Mouse (Mus musculus) neural tube, embryonic 15.5 days (tissue): ENCODE data around the gene Them7. TPM values are rescaled to one million over a fixed set of nuclear protein-coding genes. Genes with fewer than 3 reads are reported as not detected.

ENCODE experiments used
- ATAC-seq: fragments of 200-750 bp; cut with Nextera tagmentation; 2 replicates; pipeline ENCODE4 v1.8.0; 2017; ENCODE audit warnings: mild to moderate bottlenecking, moderate TSS enrichment, moderate library complexity; ENCODE audit not compliant: low FRiP score
- H3K27ac ChIP-seq: fragments of 300-500 bp; sonication (generic); replicated peaks from 2 replicates; pipeline ENCODE4 v1.5.1; 2015; ENCODE audit warnings: mild to moderate bottlenecking, inconsistent platforms
- H3K27me3 ChIP-seq: fragments of 300-500 bp; sonication (generic); replicated peaks from 2 replicates; pipeline ENCODE4 v1.6.1; 2015; ENCODE audit warnings: inconsistent platforms
- H3K36me3 ChIP-seq: fragments of 300-500 bp; sonication (generic); 2 replicates; pipeline ENCODE4 v1.6.1; 2015; ENCODE audit warnings: inconsistent platforms
- H3K4me1 ChIP-seq: fragments of 300-500 bp; sonication (generic); 2 replicates; pipeline ENCODE4 v1.6.1; 2015; ENCODE audit warnings: inconsistent platforms
- H3K4me2 ChIP-seq: fragments of 300-500 bp; sonication (generic); 2 replicates; pipeline ENCODE4 v1.6.1; 2015; ENCODE audit warnings: inconsistent platforms, mild to moderate bottlenecking, moderate library complexity
- H3K4me3 ChIP-seq: fragments of 300-500 bp; sonication (generic); replicated peaks from 2 replicates; pipeline ENCODE4 v1.5.1; 2015; ENCODE audit warnings: mild to moderate bottlenecking, inconsistent platforms
- H3K9ac ChIP-seq: fragments of 300-500 bp; sonication (generic); replicated peaks from 2 replicates; pipeline ENCODE4 v1.6.1; 2015; ENCODE audit warnings: mild to moderate bottlenecking, inconsistent platforms
- H3K9me3 ChIP-seq: fragments of 300-500 bp; sonication (generic); replicated peaks from 2 replicates; pipeline ENCODE4 v1.6.1; 2016; ENCODE audit warnings: inconsistent platforms
- WGBS: fragments of 180-500 bp; shearing (Covaris S2); methylation state at CpG from one replicate; pipeline ENCODE4 v1.1.7; 2015; ENCODE audit warnings: mixed read lengths; 5-methylcytosine and 5-hydroxymethylcytosine counted together
- polyA plus RNA-seq: library from polyadenylated mRNA; unstranded; fragments of >200 nt; fragmentation: Nextera tagmentation; extraction: Ambion mirVana; gene quantifications from 2 replicates; pipeline ENCODE4 v1.2.1, GENCODE M21; 2015

Gene Them7
- polyA plus RNA-seq, 1 experiment from 2014 or later, result 0.14 TPM

DNA sequence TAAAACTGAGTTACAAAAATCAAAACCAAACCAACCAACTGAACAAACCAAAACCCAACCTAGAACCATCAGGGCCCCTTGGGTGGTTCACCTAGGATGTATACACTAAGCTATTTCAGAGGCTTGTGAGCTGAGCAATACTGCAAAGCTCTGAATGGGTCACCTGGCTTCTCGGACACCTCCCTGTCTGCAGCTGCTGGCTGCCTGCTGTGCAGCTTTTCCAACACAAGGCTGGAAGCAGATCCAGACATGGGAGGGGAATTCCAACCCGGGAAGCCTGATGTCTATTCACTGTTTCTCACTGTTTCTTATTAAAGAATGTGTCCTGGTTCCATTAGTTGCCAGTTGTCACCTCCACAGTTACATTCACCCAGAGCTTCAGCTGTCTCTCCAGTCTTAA, 39.1 kb downstream of the Them7 start:
- Histone ChIP-seq H3K4me2 (no peak overlapping the region), H3K4me1 (no peaks in the 10 kb centered on the region), H3K36me3 (no peaks in the 10 kb centered on the region), H3K27ac (no peak overlapping the region), H3K9ac (no peak overlapping the region), H3K27me3 (peaks cover 8% of the 10 kb centered on the region; the same call in 1 of the 2 replicates), H3K9me3 (no peaks in the 10 kb centered on the region), H3K4me3 (no peak overlapping the region)
- ATAC-seq, result no peak
- WGBS, result 41% methylated on average over 2 of the region's 2 CpGs

DNA sequence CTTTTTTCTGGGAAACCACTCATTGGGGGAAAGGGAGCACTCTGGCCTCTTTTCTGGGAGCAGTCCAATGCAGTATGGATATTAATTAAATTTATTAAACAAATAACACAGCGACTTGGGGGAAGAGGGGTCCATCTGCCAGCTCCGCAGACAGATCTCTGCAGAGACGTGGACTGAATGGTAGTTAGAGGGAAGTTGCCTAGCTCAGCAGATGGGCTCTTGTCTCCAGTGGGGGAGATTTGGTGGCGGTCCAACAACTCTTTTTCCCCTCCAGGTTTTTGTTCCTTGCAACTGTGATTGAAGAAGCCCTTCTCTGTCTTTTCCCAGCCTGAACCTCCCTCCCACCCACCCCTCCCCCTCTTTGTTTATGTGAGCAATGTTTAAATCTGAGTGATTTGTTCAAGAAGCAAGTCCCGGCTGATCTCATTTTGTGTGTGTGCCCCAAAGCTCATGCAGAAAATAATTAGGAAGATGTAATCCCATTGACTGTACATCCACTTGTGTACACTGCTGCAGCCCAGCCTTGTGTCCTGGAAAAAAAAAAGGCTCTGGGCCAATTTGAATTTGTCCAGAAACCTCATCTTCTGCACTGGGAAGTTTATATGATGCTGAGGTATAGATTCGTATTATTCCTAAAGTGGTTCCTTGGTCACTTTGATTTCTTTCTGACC, 58.4 kb downstream of the Them7 start:
- Histone ChIP-seq H3K4me3 (no peak overlapping the region), H3K9me3 (no peaks in the 10 kb centered on the region), H3K4me2 (peak overlapping the region; percentile 20), H3K9ac (no peak overlapping the region), H3K36me3 (no peaks in the 10 kb centered on the region), H3K27me3 (no peaks in the 10 kb centered on the region), H3K4me1 (peaks cover 9% of the 10 kb centered on the region; the same call in 1 of the 2 replicates), H3K27ac (0 out of 2 replicates have a peak overlapping the region, but pooled peaks have one; percentile 45)
- peak; percentile 88 for ATAC-seq
- WGBS, result 34% methylated on average over 6 of the region's 6 CpGs

DNA sequence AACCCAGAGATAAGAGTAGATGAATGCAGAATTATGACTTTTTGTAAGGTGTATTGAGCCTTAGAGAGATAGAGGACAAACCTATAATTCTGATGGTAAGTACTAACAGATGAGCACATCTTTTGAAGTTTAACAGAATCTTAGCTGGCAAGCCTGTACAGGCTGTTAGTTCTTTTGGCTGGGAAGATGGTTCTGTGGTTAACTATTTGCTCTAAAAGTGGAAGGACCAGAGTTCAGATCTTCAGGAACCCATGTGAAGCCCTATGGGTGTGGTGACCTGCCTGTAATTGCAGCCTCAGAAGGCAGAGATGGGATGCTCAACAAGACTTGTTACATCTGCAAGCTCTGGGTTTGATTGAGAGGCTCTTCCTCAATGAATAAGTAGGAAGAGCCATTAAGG, 59.7 kb downstream of the Them7 start:
- H3K36me3 ChIP-seq, result no peaks in the 10 kb centered on the region
- H3K4me3 ChIP-seq, result no peak overlapping the region
- no peaks in the 10 kb centered on the region for H3K27me3 ChIP-seq
- no peak overlapping the region for H3K9ac ChIP-seq
- H3K4me2 ChIP-seq, result no peak overlapping the region
- no peaks in the 10 kb centered on the region for H3K9me3 ChIP-seq
- ATAC-seq, result no peak
- H3K4me1 ChIP-seq, result peaks cover 9% of the 10 kb centered on the region; the same call in 1 of the 2 replicates
- no peak overlapping the region for H3K27ac ChIP-seq

DNA sequence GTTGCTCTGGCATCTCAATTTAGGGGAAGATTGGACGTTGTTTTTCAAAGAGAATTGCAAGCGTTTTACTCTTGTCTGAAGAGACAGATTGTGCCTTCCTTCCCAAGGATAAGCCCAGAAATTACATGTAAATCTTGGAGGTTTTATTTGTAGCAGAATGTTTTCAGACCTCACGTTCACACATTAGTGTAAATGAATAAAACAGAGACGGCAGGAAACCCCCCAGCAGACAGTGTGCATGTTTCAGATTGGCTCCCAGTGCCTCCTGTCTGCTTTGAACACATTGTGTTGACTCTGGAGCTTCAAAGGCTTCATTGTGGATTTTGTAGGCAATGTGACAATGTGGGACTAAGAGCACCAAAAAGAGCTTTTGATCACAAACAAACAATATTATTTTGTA, 60.7 kb downstream of the Them7 start:
- H3K9me3 ChIP-seq, result no peaks in the 10 kb centered on the region
- H3K9ac ChIP-seq, result no peak overlapping the region
- no peaks in the 10 kb centered on the region for H3K36me3 ChIP-seq
- H3K27me3 ChIP-seq, result no peaks in the 10 kb centered on the region
- H3K4me2 ChIP-seq, result no peak overlapping the region
- no peak overlapping the region for H3K4me3 ChIP-seq
- no peak overlapping the region for H3K27ac ChIP-seq
- 62% methylated on average over 4 of the region's 4 CpGs for WGBS
- ATAC-seq, result no peak
- peaks cover 9% of the 10 kb centered on the region; the same call in 1 of the 2 replicates for H3K4me1 ChIP-seq

DNA sequence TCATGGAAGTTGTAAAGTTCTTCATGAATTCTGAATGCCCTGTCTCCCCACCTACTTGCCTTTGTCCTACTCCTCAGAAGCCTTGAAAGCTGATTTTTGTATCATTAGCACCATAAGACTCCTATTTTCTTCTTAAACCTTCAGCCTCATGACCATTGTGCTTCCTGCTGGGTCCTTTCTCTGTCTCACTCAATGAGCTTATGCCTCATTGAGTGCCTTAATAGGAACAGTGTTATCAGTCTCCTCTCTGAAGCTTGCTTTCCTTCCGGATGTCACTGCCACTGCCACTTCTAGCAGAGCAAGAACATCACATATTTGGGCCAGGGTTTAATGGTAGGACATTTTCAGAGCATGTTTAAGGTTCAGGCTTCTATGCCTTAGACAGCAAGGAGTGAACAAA, 71.7 kb downstream of the Them7 start:
- Histone ChIP-seq H3K9me3 (no peaks in the 10 kb centered on the region), H3K9ac (no peak overlapping the region), H3K4me3 (no peak overlapping the region), H3K27me3 (no peaks in the 10 kb centered on the region), H3K4me1 (no peaks in the 10 kb centered on the region), H3K27ac (no peak overlapping the region), H3K36me3 (no peaks in the 10 kb centered on the region), H3K4me2 (no peak overlapping the region)
- ATAC-seq, result no peak
- 15% methylated on average over 1 of the region's 1 CpGs for WGBS

DNA sequence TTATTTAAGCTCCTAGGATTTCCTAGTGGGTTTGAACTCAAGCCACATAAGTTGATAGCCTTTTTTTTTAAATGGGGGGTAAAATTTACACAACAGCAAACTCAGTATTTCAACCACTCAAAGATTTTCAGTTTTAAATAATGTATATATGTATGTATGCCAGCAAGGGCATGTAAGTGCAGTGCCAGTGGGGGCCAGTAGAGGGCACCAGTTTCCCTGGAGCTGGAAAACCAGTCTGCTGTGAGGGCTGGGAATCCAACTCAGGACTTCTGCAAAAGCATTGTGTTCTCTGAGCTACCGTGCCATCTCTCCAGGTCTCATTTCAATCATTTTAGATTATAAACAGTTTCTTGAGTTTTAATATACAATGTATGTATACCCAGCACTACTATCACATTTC, 74.8 kb downstream of the Them7 start:
- Histone ChIP-seq H3K4me3 (no peak overlapping the region), H3K4me1 (no peaks in the 10 kb centered on the region), H3K36me3 (no peaks in the 10 kb centered on the region), H3K27ac (no peak overlapping the region), H3K27me3 (no peaks in the 10 kb centered on the region), H3K9ac (no peak overlapping the region), H3K9me3 (no peaks in the 10 kb centered on the region), H3K4me2 (no peak overlapping the region)
- ATAC-seq, result no peak
- WGBS, result 97% methylated on average over 1 of the region's 1 CpGs

DNA sequence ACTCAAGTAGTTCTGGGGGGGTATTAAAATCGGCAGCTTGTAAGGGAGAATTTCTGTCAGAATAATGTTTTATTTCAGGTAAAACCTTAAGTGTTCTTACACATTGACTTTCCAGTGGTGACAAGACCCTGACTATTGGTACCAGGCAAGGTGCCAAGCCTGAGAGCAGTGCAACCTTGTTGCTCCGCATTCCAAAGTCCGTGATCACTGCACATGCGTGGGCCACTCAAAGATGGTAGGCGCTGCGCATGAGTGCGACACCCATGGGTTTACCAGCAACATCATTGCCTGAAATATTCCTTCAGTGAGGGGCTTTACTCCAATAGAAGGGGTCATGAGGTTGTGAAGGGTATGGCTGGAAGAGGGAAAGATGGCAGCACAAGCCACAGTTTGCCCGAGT, 77.0 kb downstream of the Them7 start:
- Histone ChIP-seq H3K4me3 (no peak overlapping the region), H3K9me3 (no peaks in the 10 kb centered on the region), H3K4me1 (no peaks in the 10 kb centered on the region), H3K4me2 (no peak overlapping the region), H3K36me3 (no peaks in the 10 kb centered on the region), H3K27ac (no peak overlapping the region), H3K27me3 (no peaks in the 10 kb centered on the region), H3K9ac (no peak overlapping the region)
- WGBS, result 93% methylated on average over 8 of the region's 8 CpGs
- ATAC-seq, result no peak

DNA sequence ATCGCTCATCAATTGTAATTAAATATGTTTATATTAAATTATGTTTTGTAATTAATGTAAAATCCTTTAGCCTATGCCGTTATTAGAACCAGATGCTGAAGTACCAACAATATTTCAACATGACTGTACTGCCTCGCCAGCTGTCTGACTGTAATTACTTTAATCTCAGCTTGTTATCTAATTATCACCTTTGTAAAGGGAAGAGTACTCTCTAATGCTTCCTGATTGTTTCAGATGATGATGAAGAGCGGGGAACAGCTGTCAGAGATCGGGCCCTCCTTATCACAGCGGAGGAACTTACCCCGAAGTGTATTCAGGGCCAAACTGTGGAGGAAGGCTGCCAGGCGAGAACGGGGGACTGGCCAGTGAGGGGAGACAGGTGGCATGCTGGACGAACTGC, 77.4 kb downstream of the Them7 start:
- Histone ChIP-seq H3K27ac (no peak overlapping the region), H3K27me3 (no peaks in the 10 kb centered on the region), H3K36me3 (no peaks in the 10 kb centered on the region), H3K4me3 (no peak overlapping the region), H3K9me3 (no peaks in the 10 kb centered on the region), H3K4me1 (no peaks in the 10 kb centered on the region), H3K4me2 (no peak overlapping the region), H3K9ac (no peak overlapping the region)
- no peak for ATAC-seq
- WGBS, result 48% methylated on average over 10 of the region's 10 CpGs

DNA sequence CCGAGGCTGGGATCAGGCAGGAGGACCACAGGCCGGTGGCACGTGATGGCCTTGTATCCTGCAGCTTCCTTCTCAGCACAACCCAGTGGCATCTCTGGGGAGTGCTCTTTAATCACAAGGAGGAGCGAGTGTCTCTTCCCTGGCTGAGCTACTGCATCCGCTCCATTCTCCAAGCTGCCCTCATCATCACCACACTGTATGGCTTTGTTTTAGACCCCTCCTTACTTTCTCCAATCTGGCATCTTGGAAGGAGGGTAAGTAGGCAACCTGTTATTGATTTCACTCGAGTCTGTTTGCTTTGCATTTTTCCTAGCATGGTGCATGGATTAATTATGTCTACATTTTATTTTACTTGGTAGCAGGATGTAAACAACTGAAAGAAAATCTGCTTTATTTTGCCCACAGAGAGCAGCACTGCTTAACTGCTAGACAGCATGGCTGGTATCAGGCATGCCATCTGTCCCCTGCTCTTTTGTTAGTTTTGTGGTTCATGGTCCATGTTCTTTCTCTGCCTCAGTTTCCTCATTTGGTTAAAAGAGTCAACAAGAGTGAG, 79.9 kb downstream of the Them7 start:
- Histone ChIP-seq H3K4me2 (no peak overlapping the region), H3K36me3 (no peaks in the 10 kb centered on the region), H3K27ac (no peak overlapping the region), H3K4me1 (no peaks in the 10 kb centered on the region), H3K4me3 (no peak overlapping the region), H3K9me3 (no peaks in the 10 kb centered on the region), H3K27me3 (no peaks in the 10 kb centered on the region), H3K9ac (no peak overlapping the region)
- WGBS, result 69% methylated on average over 6 of the region's 6 CpGs
- ATAC-seq, result 0 out of 2 replicates have a peak, but pooled peaks have one; percentile 13

DNA sequence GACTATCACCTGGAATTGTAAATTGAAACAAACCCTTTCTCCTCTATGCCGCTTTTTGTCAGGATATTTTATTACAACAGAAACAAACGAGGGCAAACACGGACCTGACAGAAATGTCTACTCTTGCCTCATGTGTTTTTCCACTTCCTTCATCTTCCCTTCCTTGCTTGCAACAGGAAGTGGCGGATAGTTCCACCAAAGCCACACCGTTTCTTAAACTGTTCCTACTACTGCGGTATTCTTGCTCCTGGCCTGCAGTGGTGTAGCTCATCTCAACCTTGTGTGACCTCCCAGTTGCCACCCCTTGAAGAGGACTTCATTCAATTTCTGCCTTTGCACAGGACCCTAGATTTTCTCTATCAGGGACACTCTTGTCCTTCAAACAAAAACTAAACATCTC, 81.8 kb downstream of the Them7 start:
- Histone ChIP-seq H3K9ac (no peak overlapping the region), H3K36me3 (no peaks in the 10 kb centered on the region), H3K9me3 (no peaks in the 10 kb centered on the region), H3K4me2 (no peak overlapping the region), H3K4me3 (no peak overlapping the region), H3K27ac (no peak overlapping the region), H3K4me1 (no peaks in the 10 kb centered on the region), H3K27me3 (no peaks in the 10 kb centered on the region)
- no peak for ATAC-seq
- WGBS, result 93% methylated on average over 6 of the region's 6 CpGs

DNA sequence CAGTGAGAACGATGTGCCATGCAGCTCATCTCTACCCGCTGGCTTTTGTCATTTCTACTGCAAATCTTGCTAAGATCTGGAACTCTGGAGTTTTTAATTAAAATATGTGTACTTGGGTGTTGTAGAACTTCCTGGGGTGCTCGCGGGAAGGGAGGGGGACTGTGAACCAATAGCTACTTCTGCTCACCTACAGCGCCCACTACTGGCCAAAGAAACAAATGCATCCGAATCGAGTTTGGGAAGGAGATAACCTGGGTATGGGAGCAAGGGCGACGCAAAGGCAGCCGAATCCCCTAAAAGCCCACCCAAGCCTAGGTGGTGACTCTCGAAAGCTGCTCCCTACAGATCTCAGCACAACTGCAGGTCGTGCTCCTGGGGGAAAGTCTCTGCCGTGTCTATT, 87.3 kb downstream of the Them7 start:
- H3K9ac ChIP-seq, result no peak overlapping the region
- H3K27ac ChIP-seq, result no peak overlapping the region
- peak overlapping the region; percentile 5; the same call in 1 of the 2 replicates for H3K4me2 ChIP-seq
- H3K9me3 ChIP-seq, result no peaks in the 10 kb centered on the region
- no peak overlapping the region for H3K4me3 ChIP-seq
- WGBS, result 53% methylated on average over 13 of the region's 13 CpGs
- peak; percentile 26; the same call in 1 of the 2 replicates for ATAC-seq
- no peaks in the 10 kb centered on the region; the same call in 1 of the 2 replicates for H3K27me3 ChIP-seq
- peaks cover 13% of the 10 kb centered on the region for H3K4me1 ChIP-seq
- H3K36me3 ChIP-seq, result no peaks in the 10 kb centered on the region

DNA sequence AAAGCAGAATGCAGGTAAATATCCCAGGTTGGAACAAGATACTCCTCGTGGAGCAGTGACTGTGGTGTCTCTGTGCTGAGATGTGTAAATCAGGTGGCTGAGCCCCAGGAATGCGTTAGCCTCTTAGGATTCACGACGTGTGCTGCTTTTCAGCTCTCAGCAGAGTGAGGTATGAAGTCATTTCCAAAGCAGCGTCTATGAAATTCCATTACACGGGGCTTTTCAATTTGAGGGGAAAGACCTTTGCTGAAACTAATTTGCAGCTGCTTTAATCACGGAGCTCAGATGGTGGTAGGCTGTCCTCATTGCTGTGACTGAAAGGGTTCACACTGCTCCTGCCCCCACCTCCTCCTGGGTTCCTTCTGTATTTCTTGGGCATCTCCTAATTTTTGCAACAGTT, 87.9 kb downstream of the Them7 start:
- no peaks in the 10 kb centered on the region for H3K36me3 ChIP-seq
- H3K9ac ChIP-seq, result no peak overlapping the region
- H3K4me2 ChIP-seq, result peak overlapping the region; percentile 5
- WGBS, result 7% methylated on average over 7 of the region's 7 CpGs
- no peaks in the 10 kb centered on the region; the same call in 1 of the 2 replicates for H3K27me3 ChIP-seq
- peaks cover 13% of the 10 kb centered on the region for H3K4me1 ChIP-seq
- ATAC-seq, result peak; percentile 72
- no peaks in the 10 kb centered on the region for H3K9me3 ChIP-seq
- no peak overlapping the region for H3K4me3 ChIP-seq
- H3K27ac ChIP-seq, result no peak overlapping the region
